Mouse (Mus musculus) myocyte (in vitro differentiated cells): ENCODE measurements around the gene Ldb1.

Source experiments
- CEBPB ChIP-seq: IDR thresholded peaks from 2 replicates; pipeline ENCODE4 v1.6.1; 2011; ENCODE audit warnings: mild to moderate bottlenecking, moderate library complexity; ENCODE audit not compliant: poor library complexity, insufficient read depth, severe bottlenecking
- MAX ChIP-seq: IDR thresholded peaks from one replicate; pipeline ENCODE4 v1.6.1; 2011; ENCODE audit warnings: low read depth, mild to moderate bottlenecking, control low read depth
- MYOD1 ChIP-seq, 3 experiments: IDR thresholded peaks; one replicate each; pipeline ENCODE4 v1.6.1; 2011; ENCODE audit warnings: control low read depth in 2 of 3, low read depth in 2 of 3, mild to moderate bottlenecking in 2 of 3, moderate library complexity in 1 of 3; ENCODE audit not compliant: insufficient read length in 2 of 3, control insufficient read depth in 1 of 3
- MYOG ChIP-seq, 3 experiments: IDR thresholded peaks; one replicate each; pipeline ENCODE4 v1.6.1; 2011; ENCODE audit warnings: control low read depth in 2 of 3, low read depth in 2 of 3, mild to moderate bottlenecking in 2 of 3; ENCODE audit not compliant: insufficient read length in 2 of 3, control insufficient read depth in 1 of 3, insufficient read depth in 1 of 3
- POLR2A ChIP-seq: IDR thresholded peaks from one replicate; pipeline ENCODE4 v1.6.1; 2011; ENCODE audit warnings: low read depth, mild to moderate bottlenecking, control low read depth, moderate library complexity; ENCODE audit not compliant: insufficient read length
- POLR2AphosphoS2 ChIP-seq: IDR thresholded peaks from one replicate; pipeline ENCODE4 v1.6.1; 2011; ENCODE audit warnings: low read depth, control low read depth; ENCODE audit not compliant: insufficient read length
- REST ChIP-seq: IDR thresholded peaks from one replicate; pipeline ENCODE4 v1.6.1; 2011; ENCODE audit warnings: mild to moderate bottlenecking, control low read depth, moderate library complexity; ENCODE audit not compliant: insufficient read depth, insufficient read length
- TCF12 ChIP-seq: IDR thresholded peaks from one replicate; pipeline ENCODE4 v1.6.1; 2011; ENCODE audit warnings: mild to moderate bottlenecking, control low read depth; ENCODE audit not compliant: poor library complexity, insufficient read depth, severe bottlenecking
- USF1 ChIP-seq: IDR thresholded peaks from one replicate; pipeline ENCODE4 v1.6.1; 2011; ENCODE audit warnings: low read depth, mild to moderate bottlenecking, control low read depth, moderate library complexity

- no peak for TF ChIP-seq POLR2A
- TF ChIP-seq MYOD1 (IDR thresholded peaks at IDR 0.05; ENCODE audit: control insufficient read depth in 1 of 3, insufficient read length in 2 of 3, low read depth in 2 of 3): no peak
- no peak for TF ChIP-seq POLR2AphosphoS2
- no peak for TF ChIP-seq CEBPB
- TF ChIP-seq REST: no peak
- no peak for TF ChIP-seq USF1
- TF ChIP-seq MYOG (IDR thresholded peaks at IDR 0.05; ENCODE audit: control insufficient read depth in 1 of 3, insufficient read depth in 1 of 3, insufficient read length in 2 of 3, low read depth in 2 of 3): no peak
- TF ChIP-seq TCF12: no peak
- TF ChIP-seq MAX: no peak
These were observed 60.6 kb downstream of the Ldb1 start for GRCm38 (mm10) chr19:45984379-45984778.
